Mouse (Mus musculus) erythroblast, embryonic 14.5 days (primary cell): ENCODE results near the gene Vmn1r4.

Source experiments
- GATA1 ChIP-seq: IDR thresholded peaks from 2 replicates; pipeline ENCODE4 v1.6.1; 2012; ENCODE audit warnings: low read length, inconsistent platforms, mixed read lengths
- TAL1 ChIP-seq: IDR thresholded peaks from 3 replicates; pipeline ENCODE4 v1.6.1; 2012; ENCODE audit warnings: low read length, inconsistent platforms, mixed read lengths

DNA sequence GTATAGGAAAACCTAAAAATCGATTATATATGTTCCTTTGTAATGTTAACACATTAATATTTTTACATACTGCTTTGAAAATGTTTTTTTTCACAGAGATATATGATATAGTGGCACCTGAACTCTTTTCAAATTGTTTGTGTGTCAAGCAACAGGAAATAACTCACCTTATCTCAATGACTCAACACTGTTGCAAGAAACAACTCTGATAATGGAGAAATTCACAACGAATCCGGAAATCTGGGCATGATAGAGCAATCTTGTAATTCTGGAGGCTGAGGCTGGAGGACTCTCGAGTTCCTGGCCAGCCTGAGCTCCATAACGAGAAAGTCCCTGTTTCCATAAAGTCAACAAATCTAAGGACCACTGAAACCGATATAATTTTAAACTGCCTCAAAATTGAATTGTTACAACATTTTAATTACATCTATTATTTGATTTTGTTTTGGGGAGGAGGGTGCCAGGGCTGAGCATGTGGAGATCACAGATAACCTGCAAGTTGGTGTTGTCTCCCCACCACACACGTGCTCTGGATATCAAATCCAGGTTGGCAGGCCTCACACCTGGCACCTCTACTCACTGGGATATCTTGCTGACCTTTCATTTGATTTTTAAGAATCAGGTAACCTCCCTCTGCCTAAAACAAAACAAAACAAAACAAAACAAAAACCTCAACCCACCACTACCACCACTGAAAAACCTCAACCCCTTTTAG is 4.3 kb upstream of the Vmn1r4 start:
- TF ChIP-seq GATA1 = 0 out of 2 replicates have a peak, but pooled peaks have one; percentile 3
- TF ChIP-seq TAL1 = peak; percentile 43; the same call in 2 of the 3 replicates
